Mouse (Mus musculus): ENCODE results near the gene Eif1b.
A peak's percentile ranks its signal among the peaks of the same experiment; 100 is the strongest.

The Eif1b gene

DNA sequence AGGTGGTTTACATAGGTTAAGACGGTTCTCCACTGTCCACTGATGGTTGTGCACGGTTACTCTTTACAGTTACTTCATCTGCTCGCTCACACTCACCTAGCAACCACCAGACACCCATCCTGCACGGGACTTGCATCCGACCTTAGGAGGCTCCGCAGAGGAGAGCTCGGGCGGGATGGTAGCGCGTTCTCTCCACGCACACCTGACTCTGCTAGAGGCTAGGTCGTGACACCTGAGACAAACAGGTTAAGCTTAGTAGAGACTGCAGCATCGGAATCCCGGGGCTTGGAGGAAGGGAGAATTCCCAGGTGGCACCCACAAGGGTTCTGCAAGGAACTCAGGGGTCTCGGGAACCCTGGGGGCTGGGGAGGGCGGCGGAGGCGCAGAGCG, at the start of gene Eif1b:
TSS of gene Eif1b (plus strand) at position 223 of the 390 bp plus-strand sequence.
- DNase-seq (ENCODE audit: low spot score in 2 of 2): no peak

DNA sequence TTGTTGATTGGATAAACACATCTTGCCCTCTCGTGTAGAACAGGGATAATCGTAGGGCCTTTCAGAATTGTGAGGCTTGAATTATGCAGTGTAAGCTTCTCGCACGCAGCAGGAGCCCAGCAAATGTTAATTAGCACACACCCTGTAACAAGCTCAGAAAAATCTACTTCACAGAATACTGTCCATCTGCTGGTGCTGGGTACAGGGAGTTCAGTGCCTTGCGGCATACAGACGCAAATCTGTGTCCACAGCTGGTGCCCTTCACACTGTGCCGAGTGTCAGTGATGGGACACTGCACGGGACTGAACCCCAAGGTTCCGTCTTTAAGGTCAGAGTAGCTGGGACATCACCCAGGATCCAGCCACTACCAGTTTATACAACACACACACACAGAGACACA, 47.4 kb upstream of the Eif1b start:
- no peak for DNase-seq (ENCODE audit: low spot score in 2 of 2)

DNA sequence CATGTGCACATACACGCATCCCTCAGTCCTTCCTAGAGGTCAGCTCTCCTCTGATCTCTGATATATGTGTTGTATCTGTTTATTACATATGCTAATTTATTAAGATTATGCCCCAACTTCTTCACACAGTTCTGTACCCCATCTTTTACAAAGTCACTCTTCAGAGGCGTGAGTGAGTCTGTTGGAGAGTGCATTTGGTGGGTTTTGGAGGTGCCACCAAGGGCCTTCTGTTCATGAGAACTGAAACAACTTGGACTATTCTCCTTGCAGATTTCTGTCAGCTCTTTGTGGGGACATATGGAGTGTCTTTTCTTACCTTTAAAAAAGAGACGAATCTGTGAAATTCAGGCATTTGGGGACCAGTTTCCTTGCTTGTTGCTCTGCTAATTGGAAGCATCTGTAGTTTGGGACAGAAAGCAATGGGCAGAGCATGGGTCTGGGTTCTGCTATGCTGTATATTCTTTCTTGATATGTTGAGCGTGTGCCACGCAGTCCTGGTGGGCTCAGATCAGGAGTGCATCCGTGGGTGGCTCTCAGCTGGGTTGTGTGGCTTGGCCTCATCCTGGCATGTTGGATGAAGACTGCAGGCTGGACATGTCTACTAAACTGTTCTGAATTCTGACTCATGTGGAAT, 42.2 kb upstream of the Eif1b start:
- DNase-seq (ENCODE audit: low spot score in 2 of 2): no peak

DNA sequence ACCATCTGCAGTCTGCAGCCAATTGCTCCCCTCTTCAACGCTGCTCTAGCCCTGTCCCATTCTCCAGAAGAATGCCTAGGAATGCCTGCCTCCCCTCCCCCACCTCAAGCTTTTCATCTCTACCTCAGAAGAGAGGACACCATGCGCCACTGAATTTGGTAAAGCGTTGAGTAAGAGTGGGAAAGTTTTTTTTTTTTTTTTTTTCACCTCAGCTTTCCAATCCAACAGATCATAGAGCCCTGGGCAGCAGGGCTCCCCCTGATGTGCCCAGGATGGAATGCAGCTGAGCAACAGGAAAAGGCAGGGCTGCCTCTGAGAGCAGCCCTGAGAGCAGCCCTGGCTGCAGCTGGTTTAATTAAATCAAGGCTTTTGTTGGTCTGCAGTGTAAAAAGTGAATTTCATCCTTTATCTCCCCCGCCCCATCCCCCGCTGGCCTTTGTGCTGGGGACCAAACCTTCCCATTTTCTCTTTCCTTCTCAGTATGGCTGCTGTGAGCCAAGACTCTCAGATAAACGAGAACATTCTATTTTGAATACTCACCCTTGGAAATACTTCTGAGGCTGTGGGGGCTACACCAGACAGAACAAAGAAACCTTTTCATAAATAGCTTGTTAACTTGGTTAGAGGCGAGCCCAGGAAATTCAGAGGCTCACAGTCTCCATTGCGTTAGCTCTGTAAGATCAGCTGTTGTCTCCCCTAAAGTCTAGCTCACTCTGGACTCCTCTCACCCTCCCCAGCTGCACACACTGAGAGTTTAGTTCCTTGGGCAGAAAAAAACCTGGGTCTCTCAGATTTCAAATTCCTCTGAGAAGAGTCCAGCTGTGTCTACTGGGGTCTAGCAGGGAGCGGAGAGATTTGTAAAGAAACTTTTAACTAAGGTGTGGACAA, 36.0 kb upstream of the Eif1b start:
- DNase-seq (ENCODE audit: low spot score in 2 of 2): no peak

DNA sequence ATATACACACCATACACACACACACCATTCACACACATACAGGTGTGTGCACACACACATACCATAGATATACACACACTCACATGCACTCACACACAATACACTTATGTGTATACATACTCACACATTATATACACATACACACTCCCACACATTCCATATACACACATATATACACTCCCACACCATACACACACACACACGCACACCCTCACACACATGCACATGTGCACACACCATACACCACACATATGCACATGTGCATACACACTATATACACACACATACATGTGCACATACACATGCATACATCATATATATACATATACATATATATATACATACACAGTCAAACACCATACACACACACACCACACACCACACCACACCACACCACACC, 21.6 kb upstream of the Eif1b start:
- DNase-seq (ENCODE audit: low spot score in 2 of 2): no peak

DNA sequence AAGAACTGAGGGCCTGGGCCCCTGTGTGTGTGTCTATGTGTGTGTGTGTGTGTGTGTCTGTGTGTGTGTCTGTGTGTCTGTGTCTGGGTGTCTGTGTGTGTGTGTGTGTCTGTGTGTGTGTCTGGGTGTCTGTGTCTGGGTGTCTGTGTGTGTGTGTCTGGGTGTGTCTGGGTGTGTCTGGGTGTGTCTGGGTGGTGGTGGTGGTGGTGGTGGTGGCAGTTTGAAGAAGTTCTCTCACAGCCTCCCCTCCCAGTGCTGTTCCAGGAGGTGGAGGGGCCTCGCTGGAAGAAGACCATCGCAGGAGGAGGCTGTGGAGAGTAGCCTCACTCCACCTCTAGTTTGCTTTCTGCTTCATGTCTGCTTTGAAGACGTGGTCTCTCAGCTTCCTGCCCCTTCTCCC, 10.4 kb upstream of the Eif1b start:
- no peak for DNase-seq (ENCODE audit: low spot score in 2 of 2)

DNA sequence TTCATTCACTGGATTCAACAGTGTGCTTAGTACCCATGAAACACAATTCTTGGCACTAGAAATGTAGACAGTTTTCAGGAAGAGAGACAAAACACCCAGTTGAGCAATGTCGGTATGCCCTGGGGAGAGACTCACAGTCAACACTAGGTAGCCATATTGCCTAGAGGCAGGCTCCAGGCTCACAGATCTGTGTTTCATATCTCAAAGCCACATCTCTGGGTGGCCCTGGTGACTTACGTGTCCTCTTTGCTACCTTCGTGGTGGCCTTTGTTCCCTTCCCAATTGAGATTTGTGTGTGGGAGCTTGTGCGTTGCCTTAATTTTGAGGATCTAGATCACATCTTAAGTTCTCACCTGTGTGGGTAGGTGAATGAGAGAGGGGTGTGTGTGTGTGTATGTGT, 9.7 kb upstream of the Eif1b start:
- DNase-seq (ENCODE audit: low spot score in 2 of 2): no peak

DNA sequence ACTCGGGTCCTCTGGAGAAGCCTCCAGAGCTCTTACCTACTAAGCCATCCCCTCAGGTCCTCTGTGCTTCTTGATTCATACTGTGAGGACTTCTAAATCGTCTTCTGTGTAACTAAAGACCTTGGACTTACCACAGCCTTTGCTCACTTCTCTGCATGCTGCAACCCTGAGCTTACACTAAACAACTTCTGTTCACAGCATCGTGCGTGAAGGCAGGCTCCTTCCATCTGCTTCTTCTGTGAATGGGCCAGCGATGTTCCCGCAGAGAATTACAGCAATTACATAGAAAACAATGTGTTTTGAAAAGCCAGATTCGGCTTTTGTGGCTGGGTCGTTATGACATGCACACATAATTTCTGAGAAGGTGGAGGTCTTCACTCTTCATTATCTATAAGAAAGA, 8.9 kb upstream of the Eif1b start:
- no peak for DNase-seq (ENCODE audit: low spot score in 2 of 2)

DNA sequence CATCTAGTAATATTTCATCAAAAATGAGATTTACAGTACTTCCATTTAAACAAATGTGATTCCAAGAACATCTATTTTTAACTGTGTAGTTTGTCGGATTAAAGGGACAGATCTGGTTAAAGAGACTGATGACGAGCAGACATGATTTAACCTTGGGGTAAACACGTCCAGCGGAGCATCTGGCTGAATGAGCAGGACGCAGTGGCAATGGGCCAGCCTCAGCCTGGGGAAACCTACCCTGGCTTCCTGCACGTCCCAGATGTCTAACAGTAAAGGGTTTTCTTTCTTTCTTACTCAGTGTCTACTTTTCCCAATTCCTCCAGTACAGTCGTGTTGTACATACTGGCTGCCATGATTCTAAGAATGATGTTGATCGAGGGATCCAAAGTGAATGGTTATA, 5.0 kb upstream of the Eif1b start:
- no peak for DNase-seq (ENCODE audit: low spot score in 2 of 2)

DNA sequence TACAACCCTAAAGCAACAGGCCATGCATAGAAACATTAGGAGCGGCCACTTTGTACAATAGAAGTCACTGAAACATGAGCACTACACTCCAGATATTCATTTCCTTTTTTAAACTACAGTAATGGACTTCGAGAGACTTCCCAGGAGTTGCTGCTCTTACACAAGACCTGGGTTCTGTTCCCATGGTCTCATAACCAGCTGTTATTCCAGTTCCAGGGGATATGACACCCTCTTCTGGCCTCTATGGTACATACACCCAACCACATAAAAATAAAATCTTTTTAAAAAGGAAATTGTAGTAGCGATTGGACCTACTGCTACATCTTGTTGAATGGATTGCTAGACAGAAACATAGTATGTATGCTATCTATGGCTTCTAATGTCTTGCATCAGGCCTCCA, 523 bp upstream of the Eif1b start:
- DNase-seq (ENCODE audit: low spot score in 2 of 2): no peak

DNA sequence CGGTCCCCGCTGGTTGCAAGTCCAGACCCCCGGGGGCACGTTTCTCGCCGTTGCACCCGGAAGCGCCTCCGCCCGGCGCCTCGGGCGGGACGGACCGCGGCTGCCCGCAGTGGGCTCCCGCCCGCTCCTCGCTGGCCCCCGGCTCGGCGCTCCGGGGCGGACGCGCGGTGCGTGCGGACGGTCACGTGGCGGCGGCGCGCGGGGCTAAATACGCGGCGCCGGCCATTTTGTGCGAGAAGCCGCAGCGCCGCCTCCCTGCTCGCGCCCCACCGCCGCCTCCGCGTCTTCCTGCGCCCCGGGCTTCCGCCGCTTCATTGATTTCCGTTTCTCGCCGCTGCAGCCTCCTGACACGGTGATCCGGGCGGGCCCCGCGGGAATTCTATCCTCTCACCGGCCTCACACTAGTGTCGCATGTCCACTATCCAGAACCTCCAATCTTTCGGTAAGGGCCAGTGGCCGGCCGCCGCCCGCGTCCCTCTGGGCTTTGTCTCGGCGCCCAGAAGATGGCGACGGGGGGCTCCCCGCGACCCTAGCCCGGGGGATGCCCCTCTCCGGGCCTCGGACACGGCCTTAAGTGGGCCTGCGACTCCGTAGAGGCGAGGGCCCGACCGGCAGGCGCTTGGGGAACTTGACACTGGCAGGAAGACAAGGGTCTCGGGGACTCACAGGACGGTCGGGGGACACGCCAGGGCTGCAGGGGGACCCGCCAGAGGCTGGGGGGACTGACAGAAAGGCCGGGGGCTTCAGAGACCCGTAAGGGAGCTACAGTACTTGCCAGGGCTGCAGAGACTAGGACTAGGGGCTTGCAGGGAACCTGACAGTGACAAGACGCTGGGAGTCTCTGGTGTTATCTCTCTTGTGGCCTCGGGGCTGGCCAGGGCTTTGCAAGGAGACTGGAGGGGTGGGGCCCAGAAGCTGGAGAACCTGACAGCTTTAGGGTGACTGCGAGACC, 644 bp downstream of the Eif1b start:
- DNase-seq (ENCODE audit: low spot score in 2 of 2): peak; percentile 55 to 69

DNA sequence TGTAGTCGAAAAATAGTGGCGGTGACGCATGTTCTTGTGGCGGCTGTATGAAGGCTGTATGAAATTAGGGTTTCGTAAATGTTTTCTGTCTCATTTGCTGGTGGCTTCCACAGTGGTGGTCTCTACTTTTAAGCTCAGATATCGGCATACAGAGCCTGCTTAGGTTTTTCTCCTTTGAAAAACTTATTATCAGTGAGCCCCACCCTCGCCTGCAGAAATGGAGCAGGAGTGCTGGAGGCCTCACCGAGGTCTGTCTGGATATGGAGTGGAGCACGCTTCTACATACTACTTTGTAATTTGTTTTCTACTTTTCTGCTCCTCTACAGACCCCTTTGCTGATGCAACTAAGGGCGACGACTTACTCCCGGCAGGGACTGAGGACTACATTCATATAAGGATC, 1.7 kb downstream of the Eif1b start:
- DNase-seq (ENCODE audit: low spot score in 2 of 2): no peak

DNA sequence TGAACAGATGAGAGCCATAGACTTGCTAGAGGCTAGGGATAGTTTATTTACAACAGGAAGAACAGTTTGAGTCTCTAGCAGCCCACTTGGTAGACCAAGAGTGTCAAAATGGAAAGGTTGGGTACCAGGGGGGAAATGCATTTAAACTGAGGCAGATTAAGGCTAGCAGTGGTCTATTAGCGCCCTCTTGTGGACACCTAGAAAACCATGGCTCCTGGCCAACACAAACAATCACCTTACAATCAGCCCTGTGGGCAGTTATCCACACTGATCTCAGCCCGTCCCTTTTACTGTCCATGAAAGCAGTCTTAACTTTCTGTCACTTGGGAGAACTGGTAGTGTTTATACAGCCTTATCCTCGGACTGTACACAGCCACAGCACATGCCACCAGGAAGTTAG, 4.7 kb downstream of the Eif1b start:
- peak in 1 of 2 experiments; percentile 42 for DNase-seq (ENCODE audit: low spot score in 2 of 2)

DNA sequence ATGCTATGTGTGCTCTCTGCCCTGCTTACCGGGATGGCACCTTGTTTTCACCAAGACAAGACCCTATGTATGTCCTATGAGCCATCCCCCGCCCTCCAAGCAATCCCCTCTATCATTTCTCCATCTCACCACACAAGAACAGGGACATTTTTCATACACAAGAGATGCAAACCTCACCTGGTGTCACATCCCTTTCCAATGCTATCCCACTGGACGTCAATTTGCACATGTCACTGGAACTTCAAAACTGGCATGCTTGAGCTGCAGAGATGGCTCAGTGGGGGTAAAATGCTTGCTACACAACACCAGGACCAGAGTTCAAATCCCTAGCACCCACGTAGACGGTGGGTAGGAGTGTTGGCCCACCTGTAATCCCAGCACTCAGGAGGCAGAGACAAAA, 6.0 kb downstream of the Eif1b start:
- DNase-seq (ENCODE audit: low spot score in 2 of 2): no peak

DNA sequence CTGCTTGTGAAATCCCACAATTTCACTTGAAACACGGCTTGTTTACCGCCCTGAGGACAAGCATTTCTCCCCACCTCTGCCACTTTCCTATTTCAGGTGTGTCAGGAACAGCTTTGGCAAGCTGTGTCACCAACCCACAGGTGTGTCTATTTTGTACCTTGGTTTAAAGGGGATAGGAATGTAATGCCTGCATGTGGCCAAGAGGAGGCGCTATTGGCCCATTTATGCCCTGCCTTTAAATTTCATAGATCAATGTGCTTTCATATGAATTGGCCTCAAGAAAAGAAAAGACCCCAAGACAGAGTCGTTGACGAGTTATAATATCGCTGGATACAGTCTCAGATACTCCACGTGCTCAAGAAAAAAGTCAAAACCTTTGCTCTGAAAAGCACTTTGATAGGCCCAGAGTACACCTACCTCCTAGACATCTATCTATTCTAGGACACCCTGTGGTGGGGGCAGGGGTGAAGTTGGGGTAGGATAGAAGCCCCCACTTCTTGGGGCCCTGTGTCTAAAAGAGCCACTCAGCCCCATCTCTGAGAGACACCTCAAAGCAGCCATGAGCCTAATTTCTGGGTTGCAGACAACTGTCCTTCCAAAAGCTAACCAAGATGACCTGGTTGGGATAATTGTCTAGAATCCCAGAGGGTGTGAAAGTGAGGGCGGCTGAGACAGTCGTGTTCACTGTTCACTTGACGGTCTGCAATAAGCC, 9.3 kb downstream of the Eif1b start:
- no peak for DNase-seq (ENCODE audit: low spot score in 2 of 2)

DNA sequence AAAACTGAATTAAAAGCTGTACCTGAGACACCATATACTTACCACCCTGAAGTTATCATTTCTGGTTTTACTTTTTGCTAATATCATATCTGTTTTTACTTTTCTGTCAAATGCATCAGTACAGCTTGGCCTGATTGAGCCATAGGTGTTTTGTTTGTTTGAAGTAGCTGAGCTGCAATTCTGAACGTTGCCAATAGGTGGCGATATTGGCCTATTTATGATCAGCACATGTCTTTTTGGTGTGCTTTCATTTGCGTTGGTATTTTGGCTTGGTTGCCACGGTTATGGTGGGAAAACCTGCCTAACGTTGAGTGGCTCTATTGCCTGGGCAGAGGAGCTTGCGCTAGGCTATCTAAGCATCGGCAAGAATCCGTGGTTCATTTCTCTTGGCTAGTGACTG, 10.0 kb downstream of the Eif1b start:
- DNase-seq (ENCODE audit: low spot score in 2 of 2): peak; percentile 44 to 68

DNA sequence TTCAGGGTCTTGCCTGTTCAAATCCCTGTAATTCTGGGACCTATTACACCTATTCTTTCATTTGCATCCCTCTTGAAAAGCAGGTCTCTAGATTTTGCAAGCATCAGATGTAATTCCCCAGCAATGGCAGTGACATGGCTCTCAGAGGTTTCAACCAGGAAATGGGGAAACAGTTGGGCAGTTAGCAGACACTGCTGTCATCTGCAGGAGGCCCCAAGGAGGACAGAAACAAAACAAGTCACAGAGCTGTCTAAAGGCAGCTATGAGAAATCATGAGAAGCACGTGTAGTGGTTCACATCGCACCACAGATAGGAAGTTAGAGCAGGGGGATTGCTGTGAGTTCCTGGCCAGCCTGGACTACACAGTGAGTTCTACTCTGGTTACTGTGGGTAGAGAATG, 12.4 kb downstream of the Eif1b start:
- no peak for DNase-seq (ENCODE audit: low spot score in 2 of 2)

DNA sequence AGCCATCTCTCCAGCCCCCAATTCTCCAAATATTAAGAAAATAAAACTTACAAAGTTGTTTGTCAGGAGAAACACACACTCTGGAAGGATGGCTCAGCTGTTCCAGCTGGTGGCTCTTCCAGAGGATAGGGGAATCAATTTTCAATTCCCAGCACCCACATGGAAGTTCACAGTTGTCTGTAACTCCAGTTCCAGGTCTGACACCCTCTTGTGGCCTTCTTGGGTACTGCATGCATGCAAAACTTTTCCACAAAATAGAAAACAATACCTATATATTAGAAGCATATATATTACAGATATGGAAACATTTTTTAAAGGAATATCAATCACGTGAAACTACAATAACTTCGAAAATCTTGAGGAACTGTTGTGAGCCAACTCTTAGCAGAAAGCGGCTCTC, 19.7 kb downstream of the Eif1b start:
- peak in 1 of 2 experiments; percentile 8 for DNase-seq (ENCODE audit: low spot score in 2 of 2)

DNA sequence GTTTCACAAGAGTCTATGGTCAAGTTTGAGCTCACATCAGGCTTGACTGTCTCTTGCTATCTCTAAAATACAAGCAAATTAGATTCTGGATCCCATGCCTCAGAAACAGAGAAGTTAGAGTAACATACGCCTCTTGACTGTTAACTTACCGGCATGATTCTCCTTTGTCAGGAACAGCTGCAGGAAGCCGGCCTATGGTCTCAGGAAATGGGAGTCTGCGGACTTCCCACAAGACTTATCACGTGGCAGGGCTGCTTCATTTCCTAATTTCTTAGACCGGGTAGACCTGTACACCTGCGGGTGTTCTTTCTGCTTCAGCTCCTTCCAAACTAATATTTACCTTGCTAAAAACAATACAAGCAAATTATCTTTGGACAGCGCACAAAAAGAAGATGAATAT, 24.7 kb downstream of the Eif1b start:
- DNase-seq (ENCODE audit: low spot score in 2 of 2): no peak

DNA sequence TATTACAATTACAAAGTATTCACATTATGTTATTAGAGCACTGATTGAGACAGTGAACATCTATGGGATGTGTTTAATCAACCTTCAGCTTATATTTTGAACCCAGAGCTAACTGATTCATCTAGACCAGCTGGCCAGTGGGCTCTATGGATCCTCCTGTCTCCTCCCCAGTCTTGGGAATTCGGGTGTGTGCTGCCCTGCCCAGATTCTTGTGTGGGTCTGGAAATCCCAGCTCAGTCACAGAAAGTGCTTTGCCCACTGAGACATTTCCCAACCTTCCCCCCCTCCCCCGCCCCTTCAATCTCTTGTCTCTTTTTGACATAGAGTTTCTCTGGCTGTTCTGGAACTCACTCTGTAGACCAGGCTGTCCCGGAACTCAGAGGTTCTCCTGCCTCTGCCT, 26.9 kb downstream of the Eif1b start:
- no peak for DNase-seq (ENCODE audit: low spot score in 2 of 2)

DNA sequence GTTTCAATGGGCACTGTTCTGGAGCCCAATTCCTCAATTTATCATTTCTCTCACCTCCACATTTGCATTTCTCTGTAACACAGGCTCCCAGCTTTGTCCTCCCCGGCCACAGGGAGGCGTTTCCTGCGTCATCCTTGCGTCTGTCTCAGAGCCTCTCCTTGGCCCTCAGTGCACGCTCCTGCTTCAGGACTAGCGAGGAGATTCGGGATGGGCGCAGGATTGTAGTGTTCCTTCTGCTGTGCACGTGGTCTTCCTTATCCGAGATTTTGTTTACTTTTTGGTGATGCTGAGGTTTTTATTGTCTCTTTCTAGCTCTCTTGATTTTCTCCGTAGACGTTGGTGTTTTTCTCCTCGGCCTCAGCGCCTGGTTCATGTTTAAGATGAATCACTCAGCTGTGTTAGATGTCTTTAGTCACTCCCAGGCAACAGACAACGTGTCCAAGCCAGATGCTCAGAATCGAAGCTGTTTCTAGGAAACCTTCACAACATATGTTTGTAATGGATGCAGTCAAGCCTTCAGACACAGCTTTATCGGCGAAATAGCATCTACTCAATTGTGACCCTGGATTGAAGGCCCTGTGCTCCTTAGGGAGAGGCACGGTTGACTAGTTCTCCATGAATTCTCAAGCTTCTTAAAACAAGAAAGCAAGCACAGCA, 27.6 kb downstream of the Eif1b start:
- no peak for DNase-seq (ENCODE audit: low spot score in 2 of 2)

Data from spleen, postnatal 14 days (tissue).